Mouse (Mus musculus) urinary bladder, postnatal 25 days (tissue): ENCODE results near the gene Olfr509.
"Not testable (repeated sequence)": the region's sequence is repeated elsewhere in the genome, so short reads cannot be mapped to it uniquely, and the experiment has no call there.

Source experiments
- DNase-seq: peaks from one replicate; pipeline ENCODE4 v3.0.0; 2022; ENCODE audit warnings: low spot score

Olfr509 gene

DNA sequence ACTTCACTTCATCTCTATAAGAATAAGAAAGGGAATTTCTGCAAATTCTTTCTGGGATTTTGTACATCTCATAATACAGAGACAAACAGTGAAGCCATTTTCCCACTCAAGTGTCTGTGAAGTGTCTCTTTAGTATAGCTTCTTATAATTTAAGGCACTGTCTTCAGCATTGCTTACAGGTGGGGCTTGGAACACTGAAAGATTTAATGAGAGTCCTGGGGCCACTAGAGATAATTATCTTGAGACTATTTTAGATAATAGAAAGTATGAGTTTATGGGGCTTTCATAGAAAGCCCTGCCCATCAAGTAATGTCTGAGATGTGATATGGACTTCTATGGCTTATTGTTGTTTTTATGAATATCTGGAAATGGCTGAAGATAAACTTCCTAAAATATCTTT, at the start of gene Olfr509:
Gene Olfr509, minus strand, starts transcription at position 101 of the 400 bp plus-strand sequence.
- no peak for DNase-seq

DNA sequence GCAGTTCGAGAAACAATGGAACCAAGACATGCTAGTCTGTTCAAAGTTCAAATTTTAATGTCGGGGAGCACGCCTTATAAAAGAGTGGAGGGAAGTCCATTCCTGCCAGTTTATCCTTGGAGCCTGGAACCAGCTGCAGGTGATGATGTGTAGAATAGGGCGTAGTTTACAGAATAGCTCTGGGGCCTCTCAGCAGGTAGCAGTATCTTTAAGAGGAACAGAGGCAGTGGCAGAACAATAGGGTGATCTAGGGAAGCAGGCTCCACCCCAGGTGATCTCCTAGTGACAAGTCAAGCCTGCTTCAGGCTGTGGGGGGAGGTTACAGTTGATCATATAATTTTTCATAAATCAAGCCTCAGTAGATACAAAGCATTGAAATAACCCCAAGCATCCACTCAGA, 27.2 kb upstream of the Olfr509 start:
- DNase-seq = no peak

DNA sequence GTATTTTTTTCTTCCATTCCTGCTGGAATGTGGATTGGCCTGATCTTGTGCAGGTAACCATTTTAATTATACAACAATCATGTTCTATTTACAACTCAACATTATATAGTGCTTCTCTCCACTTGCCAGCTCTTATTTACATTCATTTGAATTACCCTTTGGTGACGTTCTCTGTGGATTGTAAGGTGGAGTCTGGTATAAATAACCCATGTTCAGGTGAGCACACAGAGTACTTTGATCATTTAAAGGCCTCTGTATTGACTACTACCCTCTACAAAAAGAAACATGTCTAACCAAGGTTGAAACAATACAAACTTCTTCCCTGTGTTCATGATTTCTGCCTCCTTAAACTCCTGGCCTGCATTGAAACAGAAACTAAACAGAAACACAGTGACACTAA, 19.4 kb upstream of the Olfr509 start:
- DNase-seq = no peak

DNA sequence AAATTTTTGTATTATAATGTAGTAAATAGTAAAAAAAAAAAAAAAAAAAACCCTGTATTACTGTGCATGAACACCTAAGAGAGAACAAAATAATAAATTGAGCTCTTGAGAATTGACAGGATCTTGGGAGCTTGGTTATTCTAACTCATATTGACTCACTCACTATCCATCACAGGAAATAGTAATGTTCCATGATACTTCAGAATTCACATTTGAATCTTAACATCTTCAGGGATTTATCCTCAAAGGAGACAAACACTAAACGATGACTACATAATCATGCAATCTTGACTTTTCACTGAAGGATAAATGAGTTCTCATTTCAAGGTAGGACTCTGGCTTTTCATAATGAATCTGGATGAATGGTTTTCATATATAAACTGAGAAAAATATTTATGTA, 14.4 kb upstream of the Olfr509 start, which contains the start of gene Olfr510:
Gene Olfr510, plus strand, starts transcription at position 301 of the 400 bp plus-strand sequence.
- DNase-seq = no peak

GRCm38 (mm10) chr7:108662419-108662818, 10.7 kb upstream of the Olfr509 start:
- no peak for DNase-seq

- DNase-seq = no peak
Observed at GRCm38 (mm10) chr7:108629694-108630093, 22.0 kb downstream of the Olfr509 start, which contains the start of gene Olfr508. TSS of gene Olfr508 (plus strand) at chr7:108629994.

DNA sequence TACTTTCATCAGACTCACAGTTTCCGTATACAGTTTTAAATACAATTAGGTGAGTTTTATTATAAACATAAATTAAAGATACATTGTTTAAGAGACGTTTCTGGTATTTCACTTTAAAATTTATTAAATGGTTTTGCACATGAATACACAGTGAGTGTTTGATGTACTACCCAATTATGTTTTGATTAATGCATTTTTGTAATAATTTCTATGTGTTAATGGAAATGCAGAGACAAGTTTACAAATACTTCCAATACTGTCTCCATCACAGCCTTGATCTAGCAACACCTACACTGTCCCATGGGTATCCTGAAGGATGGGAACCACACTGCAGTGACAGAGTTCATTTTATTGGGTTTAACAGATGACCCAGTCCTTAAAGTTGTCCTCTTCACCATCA, 30.2 kb downstream of the Olfr509 start, which contains the start of gene Olfr507:
Gene Olfr507, plus strand, starts transcription at position 301 of the 400 bp plus-strand sequence.
- no peak for DNase-seq

- not testable (repeated sequence) for DNase-seq
Observed at GRCm38 (mm10) chr7:108616781-108617180, 34.9 kb downstream of the Olfr509 start.

DNA sequence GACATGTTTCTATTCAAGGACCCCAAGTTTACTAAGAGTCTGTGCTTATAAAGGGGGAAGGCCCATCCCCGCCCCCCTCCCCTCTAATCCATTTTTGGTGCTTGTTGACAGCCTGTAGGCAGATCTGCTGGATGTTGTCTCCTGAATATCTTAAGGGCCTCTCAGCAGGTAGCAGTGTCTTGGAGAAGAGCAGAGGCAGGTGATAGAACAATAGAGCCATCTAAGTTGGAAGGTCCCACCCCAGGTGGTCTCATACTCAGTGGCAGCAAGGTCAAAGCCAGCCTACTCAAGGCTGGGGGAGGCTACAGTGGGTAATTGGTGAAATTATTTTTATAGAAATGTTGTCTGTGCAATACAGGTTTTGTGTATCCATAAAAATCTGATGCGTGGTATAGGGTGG, 37.6 kb downstream of the Olfr509 start:
- DNase-seq = no peak

- DNase-seq = no peak
Observed at GRCm38 (mm10) chr7:108610487-108610886, 41.2 kb downstream of the Olfr509 start, which contains the start of gene Olfr506. TSS of gene Olfr506 (plus strand) at chr7:108610787.

DNA sequence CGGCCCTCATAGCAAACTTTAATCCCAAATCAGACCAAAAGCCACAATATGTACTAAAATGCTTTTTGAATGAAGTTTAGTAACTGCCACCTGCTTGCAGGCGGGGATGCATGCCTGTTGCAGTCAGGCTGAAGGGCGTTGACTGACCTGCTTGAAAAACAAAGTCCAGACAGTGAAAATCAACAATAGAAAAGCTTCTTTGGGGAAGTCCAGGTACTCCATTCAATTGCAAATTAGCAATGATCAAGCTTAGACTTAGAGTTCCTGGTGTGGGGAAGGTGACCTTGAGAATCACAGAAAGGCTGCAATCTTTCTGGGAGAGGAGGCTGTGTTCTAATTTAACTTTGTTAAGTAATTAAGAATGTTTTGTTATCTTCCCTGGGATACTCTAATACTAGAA, 49.8 kb downstream of the Olfr509 start:
- DNase-seq = not testable (repeated sequence)
